Mouse (Mus musculus) erythroblast, embryonic 14.5 days (primary cell): ENCODE data around the gene Lcp2.

Source experiments
- GATA1 ChIP-seq: IDR thresholded peaks from 2 replicates; pipeline ENCODE4 v1.6.1; 2012; ENCODE audit warnings: low read length, inconsistent platforms, mixed read lengths
- TAL1 ChIP-seq: IDR thresholded peaks from 3 replicates; pipeline ENCODE4 v1.6.1; 2012; ENCODE audit warnings: low read length, inconsistent platforms, mixed read lengths

GRCm38 (mm10) chr11:34061740-34062139, 15.0 kb downstream of the Lcp2 start:
- TF ChIP-seq GATA1, result no peak
- TF ChIP-seq TAL1, result no peak
